Mouse (Mus musculus) stomach, postnatal 0 days (tissue): ENCODE measurements around the gene Atoh8. TPM values are rescaled to one million over a fixed set of nuclear protein-coding genes. Genes with fewer than 3 reads are reported as not detected.

ENCODE experiments used
- ATAC-seq: fragments of 200-750 bp; cut with Nextera tagmentation; 2 replicates; pipeline ENCODE4 v1.8.0; 2017; ENCODE audit not compliant: low FRiP score, low TSS enrichment
- DNase-seq: peaks from one replicate; pipeline ENCODE4 v3.0.0-alpha.2; 2016; ENCODE audit warnings: low spot score
- H3K27ac ChIP-seq: fragments of 300-500 bp; sonication (generic); replicated peaks from 2 replicates; pipeline ENCODE4 v1.5.1; 2014; ENCODE audit warnings: mild to moderate bottlenecking, control low read depth
- H3K27me3 ChIP-seq: fragments of 300-500 bp; sonication (generic); 2 replicates; pipeline ENCODE4 v1.6.1; 2014; ENCODE audit warnings: low read length; ENCODE audit not compliant: control insufficient read depth, insufficient read depth
- H3K36me3 ChIP-seq: fragments of 300-500 bp; sonication (generic); 2 replicates; pipeline ENCODE4 v1.6.1; 2014; ENCODE audit warnings: low read length, mixed read lengths; ENCODE audit not compliant: control insufficient read depth, insufficient read depth
- H3K4me1 ChIP-seq: fragments of 300-500 bp; sonication (generic); replicated peaks from 2 replicates; pipeline ENCODE4 v1.6.1; 2014; ENCODE audit warnings: antibody characterized with exemption; ENCODE audit not compliant: control insufficient read depth, insufficient read depth
- H3K4me2 ChIP-seq: fragments of 300-500 bp; sonication (generic); replicated peaks from 2 replicates; pipeline ENCODE4 v1.6.1; 2014; ENCODE audit warnings: low read depth, mild to moderate bottlenecking, control low read depth, moderate library complexity
- H3K4me3 ChIP-seq: fragments of 300-500 bp; sonication (generic); 2 replicates; pipeline ENCODE4 v1.5.1; 2014; ENCODE audit warnings: low read depth, low read length, control low read depth
- H3K9ac ChIP-seq: fragments of 300-500 bp; sonication (generic); 2 replicates; pipeline ENCODE4 v1.6.1; 2014; ENCODE audit warnings: mild to moderate bottlenecking, low read length, control low read depth, mixed read lengths
- H3K9me3 ChIP-seq: fragments of 300-500 bp; sonication (generic); 2 replicates; pipeline ENCODE4 v1.6.1; 2016; ENCODE audit warnings: low read length; ENCODE audit not compliant: control insufficient read depth
- CTCF ChIP-seq: IDR thresholded peaks from 2 replicates; pipeline ENCODE4 v1.5.1; 2016; ENCODE audit warnings: antibody characterized with exemption, low read depth, mild to moderate bottlenecking, moderate library complexity
- EP300 ChIP-seq: optimal IDR thresholded peaks from 2 replicates; pipeline ENCODE3; 2016; ENCODE audit warnings: antibody characterized with exemption
- WGBS: fragments of 180-500 bp; shearing (Covaris S2); extraction: QIAGEN DNeasy Blood & Tissue Kit; methylation state at CpG from one replicate; pipeline ENCODE4 v1.1.7; 2014; 5-methylcytosine and 5-hydroxymethylcytosine counted together
- polyA plus RNA-seq: library from polyadenylated mRNA; unstranded; fragments of >200 nt; fragmentation: Nextera tagmentation; extraction: Ambion mirVana; gene quantifications from 2 replicates; pipeline ENCODE4 v1.2.1, GENCODE M21; 2015

Atoh8 gene
- polyA plus RNA-seq, 1 experiment from 2014 or later = 5.5 TPM

DNA sequence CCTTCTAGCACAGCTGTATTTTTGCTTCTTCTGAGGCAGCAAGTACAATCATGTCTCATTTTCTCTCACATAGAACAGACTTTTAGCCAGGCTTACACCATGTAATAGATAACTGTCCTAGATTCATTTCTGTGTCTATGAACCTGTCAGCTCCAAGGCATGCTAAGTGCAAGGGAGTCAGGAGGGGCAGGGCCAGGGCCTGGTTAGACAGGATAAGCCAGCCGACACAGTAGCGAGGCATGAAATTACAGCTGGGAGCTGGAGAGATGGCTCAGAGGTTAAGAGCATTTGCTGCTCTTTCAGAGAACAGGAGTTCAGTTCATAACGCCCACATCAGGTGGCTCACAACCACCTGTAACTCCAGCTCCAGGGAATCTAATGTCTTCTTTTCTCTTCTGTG, 38.7 kb downstream of the Atoh8 start:
- Histone ChIP-seq H3K4me1 (no peaks in the 10 kb centered on the region; the same call in 1 of the 2 replicates), H3K4me3 (no peak overlapping the region), H3K9ac (no peak overlapping the region), H3K4me2 (no peak overlapping the region), H3K27ac (no peak overlapping the region), H3K36me3 (no peaks in the 10 kb centered on the region), H3K27me3 (no peaks in the 10 kb centered on the region), H3K9me3 (0 out of 2 replicates have a peak, but pooled peaks cover 2% of the 10 kb centered on the region)
- no peak for DNase-seq
- TF ChIP-seq EP300 (no peak), CTCF (no peak)
- no peak for ATAC-seq
- WGBS = 81% methylated on average over 3 of the region's 3 CpGs

DNA sequence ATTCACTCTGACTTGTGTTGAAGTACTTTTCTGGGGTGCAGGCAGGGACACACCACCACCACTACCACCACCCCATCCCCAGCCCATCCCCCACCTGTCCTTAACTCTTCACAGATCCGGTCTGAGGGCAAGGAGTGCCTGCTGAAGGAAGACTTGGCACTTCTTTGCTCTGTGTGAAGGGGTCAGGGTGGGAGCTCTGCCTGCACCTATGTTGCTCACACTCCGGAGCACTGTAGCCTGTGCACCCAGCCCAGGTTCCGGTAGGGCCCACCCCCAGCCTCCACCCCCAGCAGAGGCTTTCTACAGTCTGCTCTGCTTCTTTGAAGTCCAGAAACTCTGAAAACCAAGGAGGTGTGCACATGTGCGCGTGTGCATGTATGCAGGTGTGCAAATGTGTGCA, 44.8 kb downstream of the Atoh8 start:
- Histone ChIP-seq H3K27ac (no peak overlapping the region), H3K4me1 (peaks cover 6% of the 10 kb centered on the region; the same call in 1 of the 2 replicates), H3K9ac (no peak overlapping the region), H3K4me2 (no peak overlapping the region), H3K9me3 (0 out of 2 replicates have a peak, but pooled peaks cover 2% of the 10 kb centered on the region), H3K36me3 (no peaks in the 10 kb centered on the region), H3K4me3 (no peak overlapping the region), H3K27me3 (no peaks in the 10 kb centered on the region)
- no peak for ATAC-seq
- DNase-seq = no peak
- 59% methylated on average over 5 of the region's 5 CpGs for WGBS
- TF ChIP-seq EP300 = no peak
- TF ChIP-seq CTCF = no peak

DNA sequence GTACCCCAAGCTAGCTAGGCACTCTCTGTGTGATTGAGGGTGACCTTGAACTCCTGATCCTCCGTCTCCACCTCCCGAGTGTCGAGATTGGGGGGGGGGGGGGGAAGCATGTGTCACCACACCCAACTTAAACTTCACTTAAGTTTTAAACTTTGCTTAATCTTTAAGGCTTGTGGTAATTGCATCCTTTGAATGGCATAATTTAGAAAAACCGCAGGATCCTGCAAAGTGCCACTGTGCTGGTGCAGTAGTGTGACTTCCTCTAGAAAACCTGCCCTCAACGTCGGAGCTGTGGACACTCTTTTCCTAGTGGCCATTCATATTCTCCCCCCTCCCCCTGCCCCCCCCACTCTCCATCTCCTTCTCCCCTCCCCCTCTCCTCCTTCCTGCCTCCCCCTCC, 45.3 kb downstream of the Atoh8 start:
- ATAC-seq (no peak), DNase-seq (no peak)
- Histone ChIP-seq H3K9me3 (0 out of 2 replicates have a peak, but pooled peaks cover 2% of the 10 kb centered on the region), H3K9ac (no peak overlapping the region), H3K4me1 (peaks cover 6% of the 10 kb centered on the region; the same call in 1 of the 2 replicates), H3K27ac (no peak overlapping the region), H3K36me3 (no peaks in the 10 kb centered on the region), H3K4me2 (no peak overlapping the region), H3K4me3 (no peak overlapping the region), H3K27me3 (no peaks in the 10 kb centered on the region)
- 26% methylated on average over 6 of the region's 6 CpGs for WGBS
- TF ChIP-seq EP300 (no peak), CTCF (no peak)

DNA sequence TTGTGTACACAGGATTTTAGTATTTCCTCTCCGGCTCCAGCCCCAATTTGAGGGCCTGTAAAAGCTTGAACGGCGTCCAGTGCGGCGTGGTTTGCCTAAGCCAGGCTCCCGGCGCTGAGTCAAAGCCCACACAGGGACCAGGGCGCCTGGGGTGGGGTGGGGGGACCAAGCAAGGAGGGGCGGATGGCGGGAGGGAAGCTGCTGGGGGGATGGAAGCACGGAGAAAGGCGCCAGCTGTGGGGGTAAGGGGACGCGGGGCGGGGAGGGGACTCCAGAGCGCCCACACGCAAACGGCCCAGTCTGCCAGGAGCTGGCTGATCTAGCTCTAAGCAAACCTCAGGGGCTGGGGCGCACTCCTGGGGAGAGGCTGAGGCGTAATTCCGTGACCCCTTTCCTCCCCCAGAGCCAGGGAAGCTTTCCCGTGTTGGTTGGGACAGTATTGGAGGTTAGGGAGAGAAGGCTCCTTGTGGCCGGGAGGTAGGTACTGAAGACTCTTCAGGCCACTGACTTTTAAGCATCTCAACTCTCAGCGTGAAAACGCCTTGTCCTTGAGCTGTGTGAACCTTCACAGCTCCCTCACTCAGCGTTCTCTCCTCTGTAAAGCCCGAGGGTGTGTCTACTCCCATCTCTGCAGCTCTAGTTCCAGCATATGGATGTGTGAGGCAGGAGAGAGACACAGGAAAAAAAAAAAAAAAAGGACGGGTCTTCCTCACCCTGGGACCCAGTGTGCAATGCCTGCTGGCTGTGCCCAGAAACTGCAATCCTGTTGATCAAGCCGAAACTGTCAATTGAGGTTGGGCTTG, 46.1 kb downstream of the Atoh8 start:
- Histone ChIP-seq H3K9me3 (0 out of 2 replicates have a peak, but pooled peaks cover 2% of the 10 kb centered on the region), H3K27me3 (no peaks in the 10 kb centered on the region), H3K4me2 (peak overlapping the region; percentile 46), H3K4me3 (no peak overlapping the region), H3K9ac (peak overlapping the region; percentile 23; the same call in 1 of the 2 replicates), H3K27ac (peak overlapping the region; percentile 70), H3K36me3 (no peaks in the 10 kb centered on the region), H3K4me1 (peaks cover 6% of the 10 kb centered on the region; the same call in 1 of the 2 replicates)
- 4% methylated on average over 29 of the region's 29 CpGs for WGBS
- TF ChIP-seq CTCF = no peak
- TF ChIP-seq EP300 = no peak
- DNase-seq = peak; percentile 51
- peak; percentile 11; the same call in 1 of the 2 replicates for ATAC-seq

DNA sequence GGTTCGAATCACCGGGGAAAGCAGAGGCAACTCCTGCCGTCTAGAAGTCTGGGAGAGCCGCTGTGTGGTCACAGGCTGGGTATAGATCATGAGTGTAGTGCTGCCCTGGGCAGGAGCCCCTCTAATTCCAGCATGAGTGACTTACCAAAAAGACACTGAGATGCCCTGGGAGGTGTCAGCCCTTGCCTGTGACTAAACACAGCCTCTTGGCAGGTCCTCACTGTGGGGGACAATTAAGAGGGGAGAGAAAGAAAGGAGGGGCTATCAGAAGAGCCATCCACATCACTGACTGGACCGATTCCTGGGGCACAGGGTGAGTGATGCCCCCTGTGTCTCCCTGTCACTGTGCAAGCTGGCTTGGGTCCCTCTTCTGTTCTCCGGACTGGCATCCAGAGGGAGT, 48.6 kb downstream of the Atoh8 start:
- DNase-seq (no peak), ATAC-seq (no peak)
- H3K9me3 ChIP-seq = no peaks in the 10 kb centered on the region
- TF ChIP-seq EP300 = no peak
- TF ChIP-seq CTCF = 0 out of 2 replicates have a peak, but pooled peaks have one; percentile 13
- no peaks in the 10 kb centered on the region for H3K27me3 ChIP-seq
- H3K9ac ChIP-seq = no peak overlapping the region
- no peak overlapping the region for H3K4me2 ChIP-seq
- no peaks in the 10 kb centered on the region for H3K36me3 ChIP-seq
- 80% methylated on average over 6 of the region's 6 CpGs for WGBS
- no peak overlapping the region for H3K4me3 ChIP-seq
- H3K4me1 ChIP-seq = peaks cover 6% of the 10 kb centered on the region; the same call in 1 of the 2 replicates
- H3K27ac ChIP-seq = no peak overlapping the region
